Mouse (Mus musculus) intestine, embryonic 14.5 days (tissue): ENCODE data around the gene Defb5. TPM values are rescaled to one million over a fixed set of nuclear protein-coding genes. Genes with fewer than 3 reads are reported as not detected.
"Not testable (repeated sequence)": the region's sequence is repeated elsewhere in the genome, so short reads cannot be mapped to it uniquely, and the experiment has no call there.

ENCODE experiments used
- ATAC-seq: fragments of 200-750 bp; cut with Nextera tagmentation; replicated peaks from 2 replicates; pipeline ENCODE4 v1.8.0; 2017; ENCODE audit warnings: low read depth, moderate number of reproducible peaks, moderate TSS enrichment, moderate library complexity; ENCODE audit not compliant: low FRiP score, low TSS enrichment
- DNase-seq: peaks from one replicate; pipeline ENCODE4 v3.0.0-alpha.2; 2018; ENCODE audit warnings: low spot score
- H3K27ac ChIP-seq: fragments of 300-500 bp; sonication (generic); 2 replicates; pipeline ENCODE4 v1.5.1; 2014; ENCODE audit warnings: low read depth, mild to moderate bottlenecking, control low read depth
- H3K27me3 ChIP-seq: fragments of 300-500 bp; sonication (generic); replicated peaks from 2 replicates; pipeline ENCODE4 v1.6.1; 2014; ENCODE audit warnings: low read length, control low read depth; ENCODE audit not compliant: control insufficient read depth, insufficient read depth
- H3K36me3 ChIP-seq: fragments of 300-500 bp; sonication (generic); 2 replicates; pipeline ENCODE4 v1.6.1; 2014; ENCODE audit warnings: low read length, control low read depth; ENCODE audit not compliant: control insufficient read depth, insufficient read depth
- H3K4me1 ChIP-seq: fragments of 300-500 bp; sonication (generic); replicated peaks from 2 replicates; pipeline ENCODE4 v1.6.1; 2014; ENCODE audit warnings: low read length, control low read depth, mixed read lengths; ENCODE audit not compliant: control insufficient read depth, insufficient read depth
- H3K4me2 ChIP-seq: fragments of 300-500 bp; sonication (generic); 2 replicates; pipeline ENCODE4 v1.6.1; 2014; ENCODE audit warnings: low read length
- H3K4me3 ChIP-seq: fragments of 300-500 bp; sonication (generic); 2 replicates; pipeline ENCODE4 v1.5.1; 2014; ENCODE audit warnings: low read depth, low read length, control low read depth, mixed read lengths
- H3K9ac ChIP-seq: fragments of 300-500 bp; sonication (generic); 2 replicates; pipeline ENCODE4 v1.6.1; 2014; ENCODE audit warnings: mild to moderate bottlenecking, low read length
- H3K9me3 ChIP-seq: fragments of 300-500 bp; sonication (generic); 2 replicates; pipeline ENCODE4 v1.6.1; 2016; ENCODE audit warnings: low read length, control low read depth; ENCODE audit not compliant: control insufficient read depth
- WGBS: fragments of 180-500 bp; shearing (Covaris S2); extraction: QIAGEN DNeasy Blood & Tissue Kit; methylation state at CpG from one replicate; pipeline ENCODE4 v1.1.7; 2014; 5-methylcytosine and 5-hydroxymethylcytosine counted together
- polyA plus RNA-seq: library from polyadenylated mRNA; unstranded; fragments of >200 nt; fragmentation: Nextera tagmentation; extraction: Ambion mirVana; gene quantifications from 2 replicates; pipeline ENCODE4 v1.2.1, GENCODE M21; 2014

The Defb5 gene
- polyA plus RNA-seq: not detected in 2 replicates

- 97% methylated on average over 5 of the region's 5 CpGs for WGBS
- Histone ChIP-seq H3K27me3 (no peaks in the 10 kb centered on the region), H3K9ac (no peak within 1 kb of the TSS), H3K4me1 (no peaks in the 10 kb centered on the region), H3K9me3 (no peaks in the 10 kb centered on the region), H3K4me3 (no peak within 1 kb of the TSS), H3K36me3 (no peaks in the 10 kb centered on the region), H3K4me2 (no peak within 1 kb of the TSS), H3K27ac (no peak within 1 kb of the TSS)
- ATAC-seq (no peak), DNase-seq (no peak)
Observed at GRCm38 (mm10) chr8:19247280-19247679, at the start of gene Defb5. Gene Defb5 (plus strand): TSS chr8:19247580.

- Histone ChIP-seq H3K4me3 (no peak within 1 kb of the TSS), H3K9ac (no peak within 1 kb of the TSS), H3K27ac (no peak within 1 kb of the TSS), H3K36me3 (no peaks in the 10 kb centered on the region), H3K9me3 (no peaks in the 10 kb centered on the region), H3K27me3 (no peaks in the 10 kb centered on the region), H3K4me2 (no peak within 1 kb of the TSS), H3K4me1 (no peaks in the 10 kb centered on the region)
- DNase-seq: no peak
- WGBS: 62% methylated on average over 1 of the region's 1 CpGs
- ATAC-seq: no peak
Observed at GRCm38 (mm10) chr8:19225161-19225560, 22.2 kb upstream of the Defb5 start, which contains the start of gene Defb6. Gene Defb6 (plus strand): TSS chr8:19225478.

- 52% methylated on average over 1 of the region's 1 CpGs for WGBS
- no peak overlapping the region for H3K27ac ChIP-seq
- H3K4me3 ChIP-seq: no peak overlapping the region
- H3K9me3 ChIP-seq: no peaks in the 10 kb centered on the region
- DNase-seq (no peak), ATAC-seq (no peak)
- H3K9ac ChIP-seq: no peak overlapping the region
- no peaks in the 10 kb centered on the region for H3K27me3 ChIP-seq
- H3K36me3 ChIP-seq: no peaks in the 10 kb centered on the region
- H3K4me1 ChIP-seq: no peaks in the 10 kb centered on the region
- H3K4me2 ChIP-seq: no peak overlapping the region
Observed at GRCm38 (mm10) chr8:19238101-19238500, 9.3 kb upstream of the Defb5 start.

GRCm38 (mm10) chr8:19239616-19240015 is 7.8 kb upstream of the Defb5 start, which contains the start of gene Defb46:
Gene Defb46 (plus strand): TSS chr8:19239916.
- WGBS: 69% methylated on average over 2 of the region's 2 CpGs
- H3K36me3 ChIP-seq: no peaks in the 10 kb centered on the region
- no peak within 1 kb of the TSS for H3K27ac ChIP-seq
- H3K4me2 ChIP-seq: no peak within 1 kb of the TSS
- ATAC-seq: no peak
- H3K4me3 ChIP-seq: no peak within 1 kb of the TSS
- H3K27me3 ChIP-seq: no peaks in the 10 kb centered on the region
- H3K9me3 ChIP-seq: no peaks in the 10 kb centered on the region
- no peak within 1 kb of the TSS for H3K9ac ChIP-seq
- DNase-seq: no peak
- no peaks in the 10 kb centered on the region for H3K4me1 ChIP-seq

- Histone ChIP-seq H3K27me3 (no peaks in the 10 kb centered on the region), H3K4me2 (no peak overlapping the region), H3K4me1 (no peaks in the 10 kb centered on the region), H3K9me3 (no peaks in the 10 kb centered on the region), H3K27ac (no peak overlapping the region), H3K9ac (no peak overlapping the region), H3K4me3 (no peak overlapping the region), H3K36me3 (no peaks in the 10 kb centered on the region)
- ATAC-seq (no peak), DNase-seq (no peak)
Observed at GRCm38 (mm10) chr8:19258136-19258535, 10.8 kb downstream of the Defb5 start.

GRCm38 (mm10) chr8:19259667-19260066 is 12.3 kb downstream of the Defb5 start:
- H3K36me3 ChIP-seq: no peaks in the 10 kb centered on the region
- 45% methylated on average over 3 of the region's 3 CpGs for WGBS
- no peak overlapping the region for H3K4me3 ChIP-seq
- no peaks in the 10 kb centered on the region for H3K4me1 ChIP-seq
- H3K9ac ChIP-seq: no peak overlapping the region
- ATAC-seq (no peak), DNase-seq (no peak)
- no peak overlapping the region for H3K27ac ChIP-seq
- no peak overlapping the region for H3K4me2 ChIP-seq
- H3K9me3 ChIP-seq: no peaks in the 10 kb centered on the region
- H3K27me3 ChIP-seq: no peaks in the 10 kb centered on the region

- 60% methylated on average over 2 of the region's 2 CpGs for WGBS
- not testable (repeated sequence) for ATAC-seq
Observed at GRCm38 (mm10) chr8:19293060-19293459, 45.7 kb downstream of the Defb5 start, which contains the start of gene Defb3. Gene Defb3 (plus strand): TSS chr8:19293360.

GRCm38 (mm10) chr8:19298361-19298760 is 51.0 kb downstream of the Defb5 start:
- not testable (repeated sequence) for H3K4me1 ChIP-seq, DNase-seq, ATAC-seq, H3K36me3 ChIP-seq, H3K9ac ChIP-seq, H3K27me3 ChIP-seq, H3K27ac ChIP-seq, H3K4me2 ChIP-seq, H3K9me3 ChIP-seq, H3K4me3 ChIP-seq
- WGBS: 60% methylated on average over 3 of the region's 3 CpGs

More at GRCm38 (mm10) chr8:19293060-19293459, 45.7 kb downstream of the Defb5 start, which contains the start of gene Defb3:
- H3K4me1 ChIP-seq, H3K9me3 ChIP-seq, H3K36me3 ChIP-seq, H3K27ac ChIP-seq, H3K27me3 ChIP-seq, H3K4me2 ChIP-seq, DNase-seq, H3K9ac ChIP-seq, H3K4me3 ChIP-seq: not testable (repeated sequence)
